Mouse (Mus musculus) NIH3T3 (cell line): ENCODE data around the gene Atp1a1.

Experiments used
- DNase-seq: peaks from one replicate; pipeline ENCODE4 v3.0.0-alpha.2; 2012; ENCODE audit warnings: low read depth

Gene Atp1a1

DNA sequence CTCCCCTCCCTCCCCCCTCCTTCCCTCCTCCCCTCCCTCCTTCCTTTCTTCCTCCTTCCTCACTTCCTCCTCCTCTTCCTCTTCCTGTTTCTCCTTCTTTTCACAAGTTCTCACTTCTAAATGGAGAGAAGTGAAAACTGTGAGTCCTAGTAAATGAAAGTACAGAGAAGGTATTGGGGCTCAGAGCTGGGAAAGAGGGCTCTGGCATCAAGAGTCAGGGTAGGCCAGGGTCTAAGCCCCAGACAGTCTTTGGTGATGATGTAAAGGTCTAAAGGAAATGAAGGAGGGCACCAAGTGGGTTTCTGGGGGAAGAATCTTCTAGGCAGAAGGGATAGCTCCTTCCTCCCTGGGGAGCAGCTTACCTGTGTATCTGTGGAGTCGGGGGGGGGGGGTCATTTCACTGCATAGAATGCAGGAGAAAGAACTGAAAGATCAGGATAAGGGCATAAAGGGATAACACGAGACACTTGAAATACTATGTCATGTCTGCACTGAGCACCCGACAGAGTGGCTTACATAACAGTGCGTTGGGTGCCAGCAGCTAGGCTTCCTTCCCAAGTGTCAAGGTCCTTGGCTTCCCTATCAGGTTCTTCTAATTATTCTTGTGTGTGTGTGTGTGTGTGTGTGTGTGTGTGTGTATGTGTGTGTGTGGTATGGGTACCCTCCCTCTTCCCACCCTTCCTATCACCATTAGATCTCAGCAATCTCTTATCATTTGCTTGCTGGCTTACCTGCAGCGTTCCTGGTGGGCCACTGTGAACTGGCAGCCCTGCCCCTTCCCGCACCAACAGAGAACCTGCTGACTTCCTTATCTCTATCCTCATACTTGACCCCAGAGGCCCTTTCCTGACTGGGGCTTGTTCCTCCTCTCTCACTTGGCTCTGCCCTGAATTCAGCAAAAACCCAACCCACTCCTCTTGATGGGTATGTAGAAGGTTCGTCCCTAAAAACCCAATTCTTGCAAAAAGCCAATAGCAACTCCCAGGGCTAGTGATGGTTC is 51.6 kb downstream of the Atp1a1 start:
- DNase-seq: no peak

DNA sequence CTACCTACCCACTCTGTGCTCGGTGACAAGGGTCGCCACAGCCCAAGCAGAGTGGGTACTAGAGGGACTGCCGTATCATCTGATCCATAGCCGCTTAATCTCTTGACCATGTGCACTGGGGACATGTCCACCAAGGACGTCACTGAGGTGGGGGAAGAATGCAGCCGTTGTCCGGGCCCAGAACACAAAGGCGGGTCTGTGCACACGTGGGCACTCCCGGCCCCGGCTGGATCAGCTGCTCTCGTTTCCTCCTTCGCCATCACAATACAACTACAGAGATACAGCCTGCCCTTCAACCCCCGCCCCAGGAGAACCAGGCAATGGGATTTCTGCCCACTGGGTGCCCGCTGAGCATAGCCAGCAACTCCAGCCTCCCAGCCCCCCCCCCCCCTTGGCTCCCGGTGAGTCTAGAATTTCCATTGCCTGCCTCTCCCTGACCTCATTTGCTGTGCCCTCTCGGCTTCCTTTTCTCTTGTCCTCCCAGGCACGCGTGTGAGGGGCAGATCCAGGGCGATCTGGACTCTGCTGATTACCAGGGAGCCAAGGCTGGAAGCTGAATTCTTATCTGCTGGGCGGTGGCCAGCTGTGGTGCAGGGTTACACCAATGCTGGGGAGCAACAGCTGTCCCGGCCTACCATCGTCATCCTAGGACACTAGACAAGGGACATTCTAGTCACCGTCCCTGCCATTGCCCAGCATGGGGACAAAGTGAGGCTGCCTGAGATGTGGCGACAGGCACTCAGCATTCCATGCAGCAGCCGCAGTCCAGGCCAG is 52.8 kb downstream of the Atp1a1 start:
- no peak for DNase-seq

DNA sequence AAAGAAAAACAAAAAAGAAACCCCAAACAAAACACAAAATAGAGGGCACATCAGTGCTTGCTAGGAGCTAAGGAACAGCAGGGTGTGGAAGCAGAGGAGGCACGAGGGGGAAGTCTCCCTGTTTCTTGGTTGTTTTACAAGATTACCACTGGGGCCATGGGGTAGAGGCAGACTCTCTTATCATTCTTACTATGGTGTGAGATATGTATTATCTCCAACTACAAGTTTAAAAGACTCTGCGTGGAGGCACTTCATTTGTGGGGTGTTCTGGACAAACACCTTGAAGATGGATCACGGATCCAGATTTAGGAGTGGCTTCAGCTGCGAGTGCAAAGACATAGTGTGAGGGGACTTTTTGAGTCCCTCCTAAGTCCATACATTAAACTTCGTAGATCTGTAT is 54.7 kb downstream of the Atp1a1 start:
- no peak for DNase-seq

DNA sequence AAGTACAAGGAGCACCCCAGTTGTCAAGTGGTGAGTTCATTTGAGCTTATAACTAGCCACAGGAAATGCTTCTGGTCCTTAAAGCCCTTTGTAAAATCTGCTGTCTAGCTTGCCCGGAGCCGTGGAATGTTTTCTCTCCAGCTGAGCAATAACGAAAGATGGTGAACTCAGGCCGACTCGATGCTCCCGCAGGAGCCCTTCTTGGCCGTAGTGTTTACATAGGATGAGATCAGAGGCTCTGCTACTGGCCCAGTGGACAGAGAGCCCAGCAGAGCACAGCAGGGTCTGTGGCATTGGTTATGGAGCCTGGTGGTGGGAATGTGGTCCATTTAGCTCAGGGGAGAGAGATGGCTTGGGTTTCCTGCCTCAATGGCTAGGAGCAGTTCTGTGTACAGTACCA is 60.4 kb downstream of the Atp1a1 start:
- DNase-seq: peak; percentile 41

DNA sequence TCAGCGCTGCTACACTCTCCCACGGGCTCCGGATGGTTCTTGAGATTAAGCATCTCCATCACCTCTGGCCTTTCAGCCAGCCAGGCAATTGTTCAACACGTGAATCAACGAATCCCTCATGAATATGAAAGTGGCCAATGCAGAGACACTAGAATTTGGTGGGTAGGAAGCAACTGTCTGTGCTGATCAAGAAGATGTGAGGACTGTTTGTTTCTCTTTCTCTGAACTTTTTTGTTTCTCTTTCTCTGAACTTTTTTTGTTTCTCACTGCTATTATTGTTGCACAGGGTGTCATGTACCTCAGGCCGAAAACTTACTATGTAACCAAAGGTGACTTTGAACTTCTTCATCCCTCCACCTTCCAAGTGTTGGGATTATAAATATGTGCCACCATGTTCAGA is 62.9 kb downstream of the Atp1a1 start:
- no peak for DNase-seq

DNA sequence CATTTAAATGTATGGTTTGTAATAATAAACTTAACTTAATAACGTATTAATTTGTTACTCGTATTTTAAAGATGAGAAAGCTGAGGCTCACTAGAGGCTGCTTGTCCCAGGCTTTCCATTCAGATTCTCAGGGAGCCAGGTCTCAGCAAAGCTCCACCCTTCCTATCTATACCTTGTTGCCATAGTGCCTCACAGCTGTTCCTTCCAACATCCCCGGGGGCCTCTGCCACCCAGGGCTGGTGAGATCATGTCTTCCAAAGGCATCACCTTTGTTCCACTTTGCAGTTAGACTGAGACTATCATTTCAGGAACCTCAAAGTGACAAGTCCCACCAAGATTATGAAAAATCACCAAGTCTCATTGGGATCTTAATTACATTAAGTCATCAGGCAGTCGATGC is 63.9 kb downstream of the Atp1a1 start:
- no peak for DNase-seq

DNA sequence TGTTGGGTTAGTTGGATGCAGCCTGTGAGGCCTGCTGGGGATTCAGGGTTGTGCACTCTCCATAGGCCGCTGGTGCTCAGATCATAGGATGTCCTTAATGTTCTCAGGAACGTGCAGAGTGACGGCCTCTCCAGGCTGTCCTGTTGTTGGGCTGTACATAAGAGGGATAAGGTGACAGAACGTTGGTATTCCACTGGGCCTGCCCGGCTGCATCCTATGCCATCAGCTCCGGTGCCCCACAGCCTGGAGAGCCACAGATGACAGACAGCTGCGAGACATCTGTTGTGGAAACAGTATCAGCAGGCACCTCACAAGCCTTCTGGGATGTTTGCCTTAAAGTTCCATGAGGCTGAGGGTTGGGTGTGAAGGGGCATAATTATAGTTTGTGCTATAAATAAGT is 68.2 kb downstream of the Atp1a1 start:
- no peak for DNase-seq

DNA sequence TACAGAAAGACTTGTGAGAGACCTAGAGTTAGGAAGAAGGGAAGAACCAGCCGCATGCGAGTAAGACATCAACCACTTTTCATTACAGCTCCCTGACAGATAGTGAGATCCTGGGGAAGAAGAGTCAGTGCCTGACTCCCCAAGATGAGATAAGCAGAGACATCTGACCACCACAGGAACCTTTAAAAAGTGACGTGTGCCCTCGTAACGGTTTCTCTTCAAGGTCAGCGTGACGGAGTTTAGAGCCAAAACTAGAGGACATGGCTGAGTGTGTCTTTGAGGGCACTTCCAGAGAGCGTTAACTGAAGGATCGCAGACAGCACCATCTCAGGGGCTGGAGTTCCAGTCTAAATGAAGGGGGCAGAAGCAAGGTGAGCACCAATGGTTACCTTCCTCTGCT is 70.2 kb downstream of the Atp1a1 start:
- no peak for DNase-seq

DNA sequence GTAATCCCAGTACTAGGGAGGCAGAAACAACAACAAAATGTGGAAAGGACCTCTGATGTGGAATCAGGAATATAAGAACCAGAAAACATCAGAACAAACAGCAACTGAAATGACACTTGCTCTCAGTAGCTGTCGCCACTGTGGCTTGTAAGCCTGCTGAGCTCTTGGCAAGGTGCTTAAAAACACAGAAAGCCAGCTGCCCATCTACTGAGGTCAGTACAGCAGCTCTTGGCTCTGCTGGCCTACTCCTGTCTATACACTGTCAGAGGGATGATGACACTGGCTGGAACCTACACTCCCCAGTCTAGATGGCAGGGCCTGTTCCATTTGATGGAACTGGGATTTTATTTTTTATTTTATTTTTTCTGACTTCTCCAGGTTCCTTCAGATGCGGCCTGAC is 71.1 kb downstream of the Atp1a1 start:
- no peak for DNase-seq

DNA sequence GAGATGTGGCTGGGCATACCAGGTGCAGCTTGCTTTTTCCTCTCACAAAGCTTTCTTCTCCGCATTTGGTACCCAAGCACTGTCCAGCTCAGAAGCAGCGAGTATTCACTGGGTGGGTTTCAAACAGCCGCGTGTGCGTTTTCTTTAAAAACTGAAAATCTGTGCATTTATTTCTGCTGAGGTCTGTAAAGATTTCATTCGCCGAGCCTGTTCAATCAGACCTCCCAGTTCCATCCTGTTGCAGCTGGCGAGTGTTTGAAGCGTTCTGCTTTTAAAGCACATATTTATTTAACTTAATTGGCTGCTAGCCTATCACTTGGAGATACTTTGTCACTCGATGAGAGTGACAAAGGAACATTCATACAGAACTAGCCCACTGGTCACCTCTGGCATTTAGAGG is 73.6 kb downstream of the Atp1a1 start:
- DNase-seq: no peak

DNA sequence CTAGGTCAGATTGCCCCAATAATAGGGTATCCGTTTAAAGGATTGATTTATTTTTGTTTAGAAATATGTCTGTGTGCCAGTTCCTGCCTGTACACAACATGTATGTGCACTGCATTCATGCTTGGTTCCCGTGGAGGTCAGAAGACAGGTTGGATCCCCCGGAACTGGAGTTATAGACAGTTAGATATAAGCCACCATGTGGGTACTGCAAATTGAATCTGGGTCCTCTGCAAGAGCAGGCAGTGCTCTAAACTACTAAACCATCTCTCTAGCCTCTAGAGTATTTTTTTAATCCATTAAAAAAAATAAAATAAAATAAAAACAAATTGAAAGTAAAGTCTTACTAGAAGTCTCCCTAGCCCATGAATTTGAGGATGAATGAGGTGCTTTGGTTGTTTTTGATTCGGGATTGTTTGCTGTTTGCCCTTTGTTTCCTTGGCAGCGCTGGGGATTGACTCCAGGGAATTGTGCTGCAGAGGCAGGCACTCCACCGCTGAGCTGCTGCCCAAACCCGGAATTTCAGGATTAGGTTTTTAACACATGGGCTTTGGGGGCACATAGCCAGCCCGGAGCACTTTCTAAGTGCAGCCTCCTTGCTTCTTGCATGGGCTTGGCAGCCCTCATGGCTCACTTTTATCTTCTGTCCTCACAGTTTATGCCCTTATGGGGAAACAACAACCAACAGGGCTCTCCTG is 75.4 kb downstream of the Atp1a1 start:
- peak; percentile 40 for DNase-seq

DNA sequence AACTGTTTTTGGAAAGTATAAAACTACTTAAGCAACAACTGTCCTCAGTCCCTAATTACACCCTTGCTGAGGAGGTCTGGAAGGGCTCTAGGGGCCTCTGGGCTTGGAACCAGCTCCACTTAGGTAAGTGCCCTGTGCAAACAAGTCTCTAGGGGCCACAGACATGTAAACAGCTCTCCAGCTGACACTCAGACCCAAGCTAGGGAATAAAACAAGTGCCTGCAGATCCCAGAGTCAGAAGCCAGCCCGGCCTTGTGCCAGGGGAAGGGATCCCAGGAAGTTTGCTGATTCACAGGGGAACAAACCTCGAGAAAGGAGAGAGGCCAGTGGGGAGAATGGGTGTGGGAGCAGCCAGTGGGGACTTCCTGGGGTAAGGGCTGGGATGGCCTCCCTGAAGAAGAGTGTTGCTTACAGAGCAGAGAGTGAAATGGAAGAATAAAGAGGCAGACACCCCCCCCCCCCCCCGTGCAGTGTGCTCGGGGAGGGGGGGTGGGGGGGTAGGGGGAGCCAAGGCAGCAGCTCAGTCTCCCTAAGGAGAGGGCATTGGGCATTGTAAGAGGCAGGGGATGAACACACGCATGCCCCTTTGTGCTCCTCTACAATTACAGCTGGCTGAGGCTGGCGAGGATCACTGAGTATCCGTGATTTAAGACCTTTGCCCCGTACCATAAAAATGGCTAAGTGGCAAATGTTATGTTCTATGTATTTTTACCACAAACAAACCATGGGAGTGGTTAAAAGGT is 76.2 kb downstream of the Atp1a1 start:
- DNase-seq: peak; percentile 41

DNA sequence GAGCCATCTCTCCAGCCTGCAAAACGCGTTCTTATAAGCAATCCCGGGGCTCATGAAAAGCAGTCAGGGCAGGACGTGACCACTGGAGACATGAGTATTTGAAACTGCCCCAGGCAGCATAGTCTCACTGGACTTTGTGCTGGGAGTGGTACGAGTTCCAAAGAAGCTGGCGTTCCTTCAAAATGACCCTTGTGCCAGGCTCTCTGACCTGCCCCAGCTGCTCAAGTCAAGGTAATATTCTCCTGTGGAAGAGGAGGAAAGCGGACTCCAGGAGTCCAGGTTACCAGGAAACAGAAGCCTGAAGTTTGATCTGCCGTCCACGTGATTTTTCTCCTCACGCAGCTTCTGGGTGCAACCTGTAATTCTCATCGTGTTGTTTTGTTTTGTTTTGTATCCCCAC is 77.9 kb downstream of the Atp1a1 start:
- no peak for DNase-seq
